Mouse (Mus musculus) adrenal gland, adult 2 months (tissue): ENCODE measurements around the gene Slc8a3. TPM values are rescaled to one million over a fixed set of nuclear protein-coding genes. Genes with fewer than 3 reads are reported as not detected.

Experiments used
- DNase-seq: peaks from one replicate; pipeline ENCODE4 v3.0.0; 2021
- polyA plus RNA-seq: library from polyadenylated mRNA; depleted of rRNA; stranded (reverse); fragments of >200 nt; gene quantifications from 2 replicates; pipeline ENCODE4 v1.2.3, GENCODE M21; 2012
- total RNA-seq, 2 experiments: library from RNA; stranded (reverse); gene quantifications; 2 replicates each; pipeline ENCODE4 v1.2.3; 2021

Gene Slc8a3
- total and polyA plus RNA-seq, 3 experiments = 0.42 to 1.8 (median 0.52) TPM

DNA sequence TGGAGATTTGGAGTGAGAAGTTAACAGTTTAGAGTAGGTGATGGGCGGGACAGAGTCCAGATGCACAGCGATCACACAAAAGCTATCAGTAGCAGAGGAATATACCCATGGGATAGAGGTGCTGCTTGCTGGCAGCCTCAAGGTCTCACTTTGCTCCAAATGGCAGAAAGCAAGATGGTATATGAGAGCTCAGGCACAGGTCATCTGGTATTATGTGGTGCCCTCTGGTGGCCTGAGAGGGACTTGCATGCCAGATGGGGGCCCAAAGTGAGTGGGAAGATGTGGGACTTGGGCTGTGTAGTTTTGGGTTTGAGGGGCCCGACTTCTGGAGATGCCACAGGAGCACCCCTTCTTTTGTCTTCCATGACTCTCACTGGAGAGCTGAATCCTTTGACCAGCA, 150.9 kb downstream of the Slc8a3 start:
- DNase-seq = peak; percentile 78

DNA sequence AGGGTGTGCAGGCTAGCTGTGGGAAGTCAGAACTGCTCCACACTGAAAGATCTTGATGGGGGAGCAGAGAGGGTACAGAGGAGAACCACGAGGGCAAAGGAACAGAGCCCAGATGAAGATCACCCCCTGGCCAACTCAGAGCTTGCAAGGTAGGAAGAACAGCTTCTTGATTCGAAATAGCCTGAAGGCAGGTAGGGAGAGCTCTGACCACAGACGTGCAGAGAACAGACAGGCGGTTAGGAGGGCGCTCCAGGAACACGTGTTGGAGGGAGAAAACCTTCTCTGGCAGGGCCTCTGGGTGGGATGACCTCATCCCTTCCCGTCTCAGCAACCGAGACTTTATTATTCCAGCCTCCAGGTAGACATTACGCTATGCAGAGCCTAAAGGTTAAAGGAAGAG, 157.7 kb downstream of the Slc8a3 start:
- peak; percentile 3 for DNase-seq

DNA sequence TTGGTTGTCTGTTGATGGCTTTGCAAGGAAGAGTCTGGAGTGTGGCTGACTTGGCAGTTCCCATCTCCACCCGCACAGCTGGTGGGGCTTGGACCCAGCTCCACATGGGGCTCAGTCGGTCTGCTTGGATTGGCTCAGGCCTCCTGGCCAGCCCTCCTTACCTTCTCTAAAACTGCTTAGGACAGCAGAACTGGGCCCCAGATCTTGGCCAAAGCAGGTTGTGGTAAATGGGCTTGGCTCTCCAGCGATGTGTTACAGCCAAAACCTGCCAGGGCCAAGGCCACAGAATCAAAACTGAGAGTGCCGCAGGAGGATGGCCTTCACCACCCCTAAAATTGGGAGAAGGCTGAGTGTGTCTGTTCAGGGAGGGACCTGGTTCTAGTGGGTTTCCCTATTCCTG, 159.1 kb downstream of the Slc8a3 start:
- DNase-seq = peak; percentile 88

DNA sequence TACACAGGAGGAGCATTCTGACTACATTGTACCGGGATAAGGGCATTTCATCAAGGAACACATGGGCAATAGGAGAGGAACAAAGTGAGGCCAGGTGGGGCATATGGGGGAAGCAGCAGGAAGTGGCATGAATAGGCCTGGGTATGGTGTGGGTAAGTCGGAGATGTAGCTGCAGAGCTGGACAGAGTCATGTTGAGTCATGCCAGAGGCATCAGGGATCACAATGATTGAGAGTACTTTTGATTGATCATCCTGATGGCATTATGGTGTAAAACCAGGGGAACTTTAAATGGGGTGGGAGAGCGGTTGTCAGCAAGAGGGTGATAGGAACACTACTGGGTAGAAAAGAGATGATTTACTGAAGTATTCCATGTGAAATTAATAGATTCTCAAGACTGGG, 160.0 kb downstream of the Slc8a3 start:
- DNase-seq = peak; percentile 58

DNA sequence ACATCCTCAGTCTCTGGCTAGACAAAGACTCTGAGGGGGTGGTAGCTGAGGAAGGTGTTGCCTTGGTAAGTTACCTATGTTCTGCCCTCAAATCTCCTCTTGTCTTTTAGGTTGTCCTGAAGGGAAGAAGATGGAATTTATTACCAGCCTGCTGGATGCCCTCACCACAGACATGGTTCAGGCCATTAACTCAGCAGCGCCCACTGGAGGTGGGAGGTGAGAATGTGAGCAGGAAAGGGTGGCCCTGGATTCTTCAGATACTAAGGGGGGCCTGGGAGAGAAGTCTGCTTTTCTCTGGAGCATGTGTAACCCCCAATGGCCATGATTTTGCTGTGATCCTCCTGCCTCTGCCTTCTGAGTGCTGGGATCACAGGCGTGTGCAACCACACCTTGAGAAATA, 162.9 kb downstream of the Slc8a3 start:
- no peak for DNase-seq

DNA sequence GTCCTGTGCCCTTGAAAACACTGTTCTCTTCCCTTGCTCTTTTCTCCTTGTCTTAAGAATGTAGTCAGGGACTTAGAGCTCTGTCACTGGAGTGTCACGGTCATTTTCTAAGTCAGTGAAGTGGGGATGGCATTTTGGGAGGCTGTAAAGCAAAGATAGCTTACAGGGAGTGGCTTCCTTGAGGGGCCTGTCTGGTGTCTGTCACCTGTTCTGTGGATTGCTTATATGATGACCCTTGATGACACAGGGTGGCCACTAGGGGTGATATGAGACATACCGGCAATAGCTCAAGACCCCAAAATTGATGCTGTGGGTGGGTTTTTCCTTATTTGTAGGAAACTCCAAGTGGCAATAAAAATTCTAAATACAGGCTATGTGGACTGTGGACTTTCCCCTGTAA, 164.5 kb downstream of the Slc8a3 start:
- peak; percentile 2 for DNase-seq

DNA sequence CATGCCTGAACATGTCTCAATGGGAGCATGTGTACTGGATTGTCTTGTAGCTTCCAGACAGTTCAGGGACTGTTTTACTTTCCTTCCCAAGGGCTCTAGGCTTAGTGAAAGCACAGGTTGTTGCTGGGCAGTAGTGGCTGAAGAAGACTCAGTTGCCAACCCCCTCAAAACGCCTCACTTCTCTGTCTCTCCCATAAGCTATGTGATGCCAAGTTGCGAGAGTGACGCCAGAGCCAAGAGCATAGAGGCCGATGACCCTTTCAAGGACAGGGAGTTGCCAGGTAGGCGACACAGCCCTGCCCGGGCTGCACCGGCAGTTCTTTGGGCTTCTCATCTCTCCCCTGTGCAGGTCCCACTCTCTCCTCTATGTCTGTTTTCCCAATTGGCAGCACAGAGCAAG, 164.9 kb downstream of the Slc8a3 start:
- DNase-seq = no peak

DNA sequence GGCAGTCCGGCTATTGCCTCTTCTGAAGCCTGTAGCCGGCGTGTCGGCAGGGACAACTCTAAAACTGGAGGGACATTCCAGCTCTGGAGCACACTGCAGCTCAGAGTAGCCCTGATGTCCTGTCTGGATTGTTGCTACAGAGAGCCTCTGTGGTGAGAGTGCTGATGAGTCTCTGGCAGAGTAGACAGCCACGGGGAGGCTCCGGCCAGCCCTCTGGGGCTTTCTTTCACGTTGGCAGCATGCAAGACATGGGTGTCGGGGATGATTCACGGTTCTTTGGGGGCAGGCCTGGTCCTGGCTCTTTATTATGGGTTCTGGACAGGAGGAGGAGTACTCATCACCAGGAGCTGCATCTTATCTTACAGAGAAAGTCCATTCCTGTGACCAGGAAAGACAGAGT, 165.8 kb downstream of the Slc8a3 start:
- DNase-seq = peak; percentile 56

DNA sequence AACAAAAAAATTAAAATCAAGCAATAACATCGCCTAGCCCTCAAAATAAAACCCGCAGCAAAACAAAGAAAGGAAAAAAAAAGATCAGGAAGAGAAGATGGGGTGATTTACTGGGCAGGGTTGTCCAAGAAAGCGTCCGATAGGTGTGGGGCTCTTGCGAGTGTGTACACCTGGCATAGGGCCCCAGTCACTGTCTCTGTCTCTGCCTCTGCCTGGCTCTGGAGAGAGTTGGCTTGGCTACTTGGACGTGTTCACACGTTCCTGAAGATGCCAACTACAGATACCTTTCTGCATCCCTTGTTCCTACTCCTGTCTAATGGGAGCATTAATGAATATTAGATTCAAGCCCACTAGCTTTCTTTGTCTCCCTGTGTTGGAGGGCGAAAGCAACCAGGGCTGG, 166.4 kb downstream of the Slc8a3 start:
- peak; percentile 1 for DNase-seq

DNA sequence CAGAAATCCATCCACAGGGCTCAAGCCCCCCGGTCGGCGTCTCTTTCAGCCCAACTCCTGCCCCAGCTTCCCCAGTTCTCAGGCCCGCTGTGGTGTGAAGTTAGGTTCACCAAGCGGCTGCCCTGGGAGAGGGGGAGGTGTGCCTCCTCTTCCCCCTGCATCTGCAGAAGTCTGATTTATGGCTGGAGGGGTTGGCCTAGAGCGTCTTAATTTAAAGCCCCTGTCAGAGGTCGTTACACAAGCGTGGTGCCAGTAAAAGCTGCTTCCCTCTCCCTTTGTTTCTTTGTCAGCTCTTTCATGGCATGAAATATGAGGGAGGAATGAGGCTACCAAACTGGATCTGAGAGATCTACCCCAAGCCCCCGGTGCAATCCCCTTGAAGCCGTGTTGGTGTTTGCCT, 166.9 kb downstream of the Slc8a3 start:
- peak; percentile 10 for DNase-seq

DNA sequence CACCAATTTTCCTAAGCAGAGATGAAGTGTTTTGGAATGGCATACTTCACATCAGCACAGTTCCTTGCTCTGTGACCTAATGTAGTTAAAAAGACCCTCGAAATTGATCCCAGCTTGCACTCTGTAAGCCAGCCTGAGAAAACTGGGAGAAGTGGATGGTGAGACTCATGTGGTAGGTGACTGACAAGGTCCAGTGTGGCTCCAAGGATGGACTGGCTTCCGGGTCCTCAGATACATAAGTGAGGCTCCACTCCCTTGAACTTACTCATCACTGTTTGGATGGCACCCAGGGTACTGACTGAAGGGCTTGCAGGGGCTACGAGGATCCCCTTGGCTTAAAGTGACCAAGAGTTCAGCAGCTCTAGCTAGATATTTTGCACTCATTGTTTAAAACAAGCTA, 169.4 kb downstream of the Slc8a3 start:
- DNase-seq = peak; percentile 8

DNA sequence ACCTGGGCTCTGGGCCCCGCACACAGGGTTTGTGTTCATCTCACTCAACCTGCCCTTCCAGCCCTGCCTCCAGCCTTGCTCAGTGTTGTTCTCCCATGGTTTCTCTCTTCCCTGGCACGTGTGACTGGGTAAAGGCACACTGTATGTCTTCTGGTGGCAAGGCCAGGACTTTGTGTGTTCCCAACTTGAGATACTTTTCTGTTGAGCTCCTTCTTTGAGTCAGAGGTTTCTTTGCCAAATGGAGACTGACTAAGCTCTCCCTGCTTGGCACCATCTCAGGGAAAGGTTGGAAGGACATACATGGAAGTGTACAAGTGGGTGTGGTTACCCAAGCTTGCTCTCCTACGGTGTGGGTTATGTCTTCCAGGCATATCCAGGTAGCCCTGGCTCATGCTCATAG, 169.8 kb downstream of the Slc8a3 start:
- peak; percentile 80 for DNase-seq

DNA sequence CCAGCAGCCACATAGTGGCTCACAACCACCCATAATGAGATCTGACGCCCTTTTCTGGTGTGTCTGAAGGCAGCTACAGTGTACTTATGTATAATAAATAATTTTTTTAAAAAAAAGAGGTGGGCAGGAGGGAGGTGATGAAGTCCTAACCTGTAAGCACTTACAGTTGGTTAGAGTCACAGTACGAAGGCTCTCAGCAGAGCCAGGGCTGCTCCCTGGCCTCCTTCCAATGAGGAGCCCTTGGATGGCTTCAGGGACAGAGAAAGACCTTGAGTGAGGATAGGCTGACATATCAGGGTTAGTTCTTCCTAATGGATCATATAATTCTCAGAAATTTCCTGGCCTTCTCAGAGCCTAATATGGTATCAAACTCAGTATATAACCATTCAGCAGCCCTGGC, 171.7 kb downstream of the Slc8a3 start:
- peak; percentile 91 for DNase-seq

DNA sequence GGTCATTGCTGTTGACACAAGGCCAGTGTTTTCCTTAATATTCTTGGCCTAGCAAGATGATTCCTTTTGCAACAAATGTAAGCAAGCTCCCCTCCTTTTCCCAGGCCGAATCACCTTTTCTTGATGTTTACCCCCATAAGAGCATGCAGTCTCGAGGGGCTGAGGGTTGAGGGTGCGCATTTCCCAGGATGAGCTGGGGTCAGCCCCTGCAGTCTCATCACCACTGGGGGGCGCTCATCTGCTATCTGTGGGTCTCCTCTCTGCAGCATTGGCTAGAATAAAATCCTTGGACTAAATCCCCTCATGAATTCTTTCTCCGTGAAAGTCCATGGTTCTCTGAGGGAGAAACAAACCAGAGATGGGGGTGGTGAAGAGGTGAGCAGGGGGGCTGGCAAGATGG, 172.1 kb downstream of the Slc8a3 start:
- peak; percentile 79 for DNase-seq

DNA sequence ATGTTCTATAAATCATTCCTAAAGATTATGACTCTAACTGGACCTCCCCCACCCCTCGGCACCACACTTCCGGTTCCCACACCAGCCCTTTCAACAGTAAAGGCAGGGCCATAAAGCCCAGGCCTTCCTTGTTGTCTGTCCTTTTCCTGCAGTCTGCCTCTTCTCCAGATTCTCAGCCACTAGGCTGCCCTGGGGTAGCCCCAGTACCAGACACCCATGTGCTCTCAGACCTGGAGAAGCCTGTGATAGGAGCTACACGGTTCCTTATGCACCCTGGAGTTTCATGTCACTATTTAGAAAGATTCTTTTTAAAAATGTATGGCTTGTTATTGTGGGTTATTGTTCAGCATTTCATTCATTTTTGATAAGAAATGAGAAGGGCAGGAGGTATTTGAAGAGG, 172.6 kb downstream of the Slc8a3 start:
- peak; percentile 52 for DNase-seq

DNA sequence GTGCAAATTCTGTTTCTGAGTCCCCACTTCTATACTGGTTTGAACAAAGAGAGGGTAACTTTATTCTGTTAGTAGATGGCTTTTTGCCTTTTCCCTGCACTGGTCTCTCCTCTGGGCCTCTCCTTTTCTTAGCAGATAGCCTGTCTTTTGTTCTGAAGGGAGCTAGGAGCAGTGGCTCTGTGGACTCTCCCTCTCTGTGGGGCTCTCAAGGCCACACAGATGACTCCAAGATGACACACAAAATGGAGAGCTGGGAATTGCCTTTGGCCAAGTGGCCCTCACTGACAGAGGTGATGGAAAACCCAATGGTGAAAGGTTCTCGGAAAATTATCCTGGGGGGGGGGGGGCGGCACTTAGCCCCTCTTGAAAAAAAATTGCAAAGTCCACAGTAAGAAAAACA, 173.0 kb downstream of the Slc8a3 start:
- DNase-seq = peak; percentile 66

DNA sequence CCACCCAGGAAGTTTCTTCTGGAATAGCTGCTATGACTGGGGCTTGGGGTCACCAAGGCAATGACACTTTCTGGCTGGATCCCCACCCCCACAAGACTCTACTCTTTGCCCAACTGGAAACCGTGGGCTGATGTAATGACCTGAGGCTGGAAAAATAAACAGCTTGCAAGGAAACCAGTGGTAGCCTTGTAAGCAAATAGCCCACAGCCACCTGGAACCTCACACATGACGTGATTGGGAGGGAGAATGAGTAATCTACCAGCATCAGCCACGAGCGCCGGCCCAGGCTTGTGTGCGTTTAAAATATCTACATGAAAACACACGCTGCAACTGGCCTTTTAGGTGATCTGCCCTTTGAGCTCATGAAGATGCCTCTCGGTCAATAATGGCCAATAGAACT, 176.1 kb downstream of the Slc8a3 start:
- no peak for DNase-seq

DNA sequence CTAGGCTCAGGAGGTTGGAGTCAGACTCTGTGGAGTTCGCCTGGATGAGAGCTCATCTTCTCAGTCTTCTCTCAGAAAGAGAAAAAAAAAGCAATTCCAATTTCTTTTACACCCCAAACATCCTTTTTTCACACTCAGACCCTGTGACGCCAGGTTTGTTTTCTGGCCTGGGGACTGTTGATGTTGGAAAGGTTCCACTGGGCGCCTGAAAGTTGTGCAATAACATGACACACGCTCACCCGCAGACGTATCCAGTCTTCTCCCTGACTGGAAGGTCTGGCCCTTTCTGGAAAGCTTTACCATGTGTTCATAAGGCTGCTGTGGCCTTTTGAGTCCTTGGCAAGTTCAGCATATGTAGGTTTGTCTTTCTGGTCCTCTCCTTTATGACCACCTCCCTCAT, 177.3 kb downstream of the Slc8a3 start:
- peak; percentile 82 for DNase-seq

DNA sequence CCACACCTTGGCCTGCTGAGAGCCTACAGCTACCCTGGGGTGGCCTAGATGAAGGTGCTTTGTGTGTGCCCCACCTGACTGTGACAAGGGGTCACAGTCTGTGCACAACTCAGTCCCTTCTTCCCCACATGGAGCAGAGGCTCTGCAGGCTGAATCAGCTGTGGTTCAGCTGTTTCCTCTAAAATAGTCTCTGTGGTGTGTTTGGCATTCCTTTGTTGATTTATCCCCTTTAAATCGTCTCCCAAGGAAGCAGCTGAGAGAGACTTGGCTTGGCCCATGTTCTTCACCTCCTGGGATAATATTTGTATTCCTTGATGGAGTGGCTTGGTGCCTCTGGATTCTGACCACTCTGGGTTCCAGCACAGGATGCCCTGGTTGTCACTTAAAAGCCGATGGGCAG, 180.9 kb downstream of the Slc8a3 start:
- DNase-seq = no peak

DNA sequence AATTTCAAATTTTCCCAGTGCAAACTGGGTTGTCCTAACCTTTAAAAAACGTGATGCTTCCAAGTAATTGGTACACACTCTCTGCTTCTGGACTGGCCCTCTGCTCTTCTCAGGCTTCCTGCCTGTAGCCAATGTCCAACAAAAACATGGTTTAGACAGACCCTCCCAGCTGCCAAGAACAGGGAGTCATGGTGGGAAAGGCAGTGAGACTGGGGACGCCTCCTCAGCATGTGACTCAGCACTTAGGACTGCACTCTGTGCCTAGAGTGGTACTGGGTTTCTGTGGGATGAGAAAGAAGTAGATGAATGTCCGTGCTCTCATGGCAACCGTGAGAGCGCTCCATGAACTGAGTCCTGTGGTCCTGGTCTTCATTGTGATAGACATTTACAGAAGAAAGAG, 182.1 kb downstream of the Slc8a3 start:
- no peak for DNase-seq

DNA sequence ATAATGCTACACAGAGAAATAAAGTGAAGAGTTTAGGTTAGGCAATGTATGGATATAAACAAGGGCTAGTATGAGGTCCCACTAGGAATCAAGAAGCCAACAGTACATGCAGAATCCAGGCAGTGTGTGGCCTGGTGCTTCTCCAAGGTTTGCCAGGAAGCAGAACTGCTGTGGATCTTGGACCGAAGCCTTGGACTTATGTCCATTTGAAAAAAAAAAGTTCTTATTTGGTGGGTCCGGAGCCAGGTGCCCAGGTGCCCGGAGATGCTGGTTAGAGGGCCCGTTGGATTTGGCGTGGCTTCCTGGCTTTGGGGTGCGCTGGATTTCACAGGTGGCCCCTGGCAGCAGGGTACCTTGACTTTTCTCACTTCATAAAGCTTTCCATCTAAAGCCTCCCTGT, 185.0 kb downstream of the Slc8a3 start:
- DNase-seq = no peak
